Mouse (Mus musculus): ENCODE data around the gene Npb.

Gene Npb

GRCm38 (mm10) chr11:120616617-120617294 lies 8.5 kb downstream of the Npb start:
- ChIA-PET POLR2A (interaction anchor here in 3 of 4 experiments (0.5 to 28.4 kb wide), 34 partner anchors 8 to 184 kb away, joined by 3 to 947 read pairs (median 4); partner anchors contain the start of genes Alyref (in 2 of the 3), Mafg (in 2 of the 3), Npb (in 2 of the 3) and P4hb (in 2 of the 3)), CTCF (interaction anchor here in 2 of 4 experiments (0.6 to 1.8 kb wide), 6 partner anchors 16 to 625 kb away, joined by 3 to 4 read pairs (median 3); no protein-coding TSS in a partner anchor)

GRCm38 (mm10) chr11:120617519-120618112 lies 9.3 kb downstream of the Npb start, which contains the start of gene Pcyt2:
Gene Pcyt2, minus strand, starts transcription at chr11:120617936.
- CTCF ChIA-PET = interaction anchor here in 1 of 4 experiments (0.9 to 1.8 kb wide), 6 partner anchors 35 to 626 kb away, joined by 3 to 6 read pairs (median 4); no protein-coding TSS in a partner anchor
- POLR2A ChIA-PET = interaction anchor here in 3 of 4 experiments (0.6 to 28.4 kb wide), 28 partner anchors 9 to 266 kb away, joined by 3 to 947 read pairs (median 4); partner anchors contain the start of genes Npb (in 3 of the 3), Alyref (in 2 of the 3), Mafg (in 2 of the 3) and P4hb (in 2 of the 3)

- ChIA-PET CTCF (interaction anchor here in 1 of 4 experiments (1.2 to 1.8 kb wide), 3 partner anchors 36 to 102 kb away, joined by 4 to 6 read pairs (median 4); no protein-coding TSS in a partner anchor), POLR2A (interaction anchor here in 3 of 4 experiments (0.7 to 28.4 kb wide), 27 partner anchors 9 to 267 kb away, joined by 3 to 947 read pairs (median 5); partner anchors contain the start of genes Npb (in 3 of the 3), Cenpx (in 2 of the 3), Lrrc45 (in 2 of the 3) and Mafg (in 2 of the 3))
Observed at GRCm38 (mm10) chr11:120618619-120619535, 10.6 kb downstream of the Npb start.

GRCm38 (mm10) chr11:120620195-120620594 lies 11.9 kb downstream of the Npb start:
- POLR2A ChIA-PET = interaction anchor here in 3 of 4 experiments (0.6 to 28.4 kb wide), 15 partner anchors 10 to 136 kb away, joined by 3 to 947 read pairs (median 7); partner anchors contain the start of genes Mafg (in 2 of the 3), Pycr1 (in 2 of the 3), Cenpx (in 1 of the 3) and Lrrc45 (in 1 of the 3)
- CTCF ChIA-PET = interaction anchor here in 1 of 4 experiments (1.3 kb wide), 1 partner anchor 13 kb away, joined by 5 read pairs; the partner anchor contains the start of gene Mafg

GRCm38 (mm10) chr11:120622805-120623204 lies 14.5 kb downstream of the Npb start:
- CTCF ChIA-PET = interaction anchor here in 2 of 4 experiments (0.6 to 2.4 kb wide), 4 partner anchors 9 to 177 kb away, joined by 3 to 14 read pairs (median 11); partner anchors contain the start of gene Npb (in 1 of the 2)

GRCm38 (mm10) chr11:120623961-120624679 lies 15.8 kb downstream of the Npb start:
- POLR2A ChIA-PET = interaction anchor here (0.5 to 28.4 kb wide), 54 partner anchors 3 to 1049 kb away, joined by 3 to 947 read pairs (median 4); partner anchors contain the start of genes Mafg (in 4 of the 4), P4hb (in 3 of the 4), Pycr1 (in 3 of the 4) and Aspscr1 (in 2 of the 4)
- CTCF ChIA-PET = interaction anchor here (0.6 to 2.4 kb wide), 29 partner anchors 9 to 278 kb away, joined by 3 to 12 read pairs (median 4); partner anchors contain the start of genes Mafg (in 2 of the 4), Lrrc45 (in 1 of the 4), Notum (in 1 of the 4) and Npb (in 1 of the 4)

More at GRCm38 (mm10) chr11:120622805-120623204, 14.5 kb downstream of the Npb start:
- POLR2A ChIA-PET = interaction anchor here (0.6 to 28.4 kb wide), 16 partner anchors 1 to 230 kb away, joined by 3 to 947 read pairs (median 9); partner anchors contain the start of genes Mafg (in 3 of the 4), Npb (in 2 of the 4), Pycr1 (in 2 of the 4) and Cenpx (in 1 of the 4)

GRCm38 (mm10) chr11:120624680-120625111 lies 16.4 kb downstream of the Npb start:
- CTCF ChIA-PET = interaction anchor here (0.6 to 2.4 kb wide), 24 partner anchors 9 to 277 kb away, joined by 3 to 12 read pairs (median 4); partner anchors contain the start of genes Mafg (in 2 of the 4), Lrrc45 (in 1 of the 4), Notum (in 1 of the 4) and Npb (in 1 of the 4)
- POLR2A ChIA-PET = interaction anchor here (0.6 to 28.4 kb wide), 49 partner anchors 3 to 324 kb away, joined by 3 to 947 read pairs (median 5); partner anchors contain the start of genes Mafg (in 4 of the 4), P4hb (in 3 of the 4), Pycr1 (in 3 of the 4) and Arl16 (in 2 of the 4)

- ChIA-PET POLR2A (interaction anchor here (0.6 to 28.4 kb wide), 41 partner anchors 4 to 324 kb away, joined by 3 to 947 read pairs (median 5); partner anchors contain the start of genes Mafg (in 4 of the 4), P4hb (in 3 of the 4), Pycr1 (in 3 of the 4) and Arl16 (in 2 of the 4)), CTCF (interaction anchor here in 3 of 4 experiments (0.7 to 2.4 kb wide), 14 partner anchors 8 to 174 kb away, joined by 3 to 12 read pairs (median 4); partner anchors contain the start of genes Mafg (in 2 of the 3) and Pycr1 (in 1 of the 3))
Observed at GRCm38 (mm10) chr11:120625152-120625775, 17.0 kb downstream of the Npb start, which contains the start of gene Sirt7. Gene Sirt7, minus strand, starts transcription at chr11:120625240.

- POLR2A ChIA-PET = interaction anchor here in 3 of 4 experiments (0.6 to 28.4 kb wide), 27 partner anchors 5 to 159 kb away, joined by 3 to 947 read pairs (median 5); partner anchors contain the start of genes Pycr1 (in 3 of the 3), Myadml2 (in 2 of the 3), Npb (in 2 of the 3) and P4hb (in 2 of the 3)
- CTCF ChIA-PET = interaction anchor here in 1 of 4 experiments (1.4 kb wide), 1 partner anchor 93 kb away, joined by 4 read pairs; no protein-coding TSS in a partner anchor
Observed at GRCm38 (mm10) chr11:120626785-120627467, 18.6 kb downstream of the Npb start.

- POLR2A ChIA-PET = interaction anchor here in 3 of 4 experiments (0.6 to 28.4 kb wide), 25 partner anchors 6 to 160 kb away, joined by 3 to 947 read pairs (median 5); partner anchors contain the start of genes Pycr1 (in 3 of the 3), Myadml2 (in 2 of the 3), Npb (in 2 of the 3) and P4hb (in 2 of the 3)
- CTCF ChIA-PET = interaction anchor here in 2 of 4 experiments (0.6 to 0.7 kb wide), 2 partner anchors 38 to 153 kb away, joined by 3 read pairs; no protein-coding TSS in a partner anchor
Observed at GRCm38 (mm10) chr11:120627468-120628300, 19.4 kb downstream of the Npb start.

- ChIA-PET CTCF (interaction anchor here in 3 of 4 experiments (0.7 to 2.0 kb wide), 4 partner anchors 15 to 171 kb away, joined by 3 to 8 read pairs (median 3); partner anchors contain the start of gene Pycr1 (in 1 of the 3)), POLR2A (interaction anchor here in 3 of 4 experiments (0.6 to 28.4 kb wide), 53 partner anchors 7 to 608 kb away, joined by 3 to 947 read pairs (median 7); partner anchors contain the start of genes Myadml2 (in 3 of the 3), Pycr1 (in 3 of the 3), Arhgdia (in 2 of the 3) and Mrpl12 (in 2 of the 3))
Observed at GRCm38 (mm10) chr11:120628601-120629340, 20.5 kb downstream of the Npb start.

GRCm38 (mm10) chr11:120629341-120629730 lies 21.1 kb downstream of the Npb start:
- POLR2A ChIA-PET = interaction anchor here in 3 of 4 experiments (0.6 to 28.4 kb wide), 63 partner anchors 7 to 608 kb away, joined by 3 to 947 read pairs (median 6); partner anchors contain the start of genes Mrpl12 (in 3 of the 3), Myadml2 (in 3 of the 3), Notum (in 3 of the 3) and Pcyt2 (in 3 of the 3)
- CTCF ChIA-PET = interaction anchor here in 3 of 4 experiments (0.5 to 2.0 kb wide), 9 partner anchors 14 to 171 kb away, joined by 3 to 8 read pairs (median 3); partner anchors contain the start of gene Pycr1 (in 1 of the 3)

Data from embryonic stem cell, embryonic (primary cell).